Mouse (Mus musculus) kidney, embryonic 15.5 days (tissue): ENCODE data around the gene Spred2. TPM values are rescaled to one million over a fixed set of nuclear protein-coding genes. Genes with fewer than 3 reads are reported as not detected.

Source experiments
- polyA plus RNA-seq: library from polyadenylated mRNA; unstranded; fragments of >200 nt; fragmentation: Nextera tagmentation; extraction: Ambion mirVana; gene quantifications from 2 replicates; pipeline ENCODE4 v1.2.1, GENCODE M21; 2015

The Spred2 gene
- polyA plus RNA-seq, 1 experiment from 2014 or later, result 9.8 TPM

Other genes with a start within 250 kb of the Spred2 start
- gene Actr2, start 188.5 kb downstream of the Spred2 start, polyA plus RNA-seq, result 125 and 146 TPM in 2 replicates